7 mouse cellular contexts compared by ENCODE assay signal in genomic region chr8:95000684-95001083, GRCm38 (mm10). TPM values are rescaled to one million over a fixed set of nuclear protein-coding genes. Genes with fewer than 3 reads are reported as not detected.
DNase-seq lines count a peak whose midpoint lies in the region; ATAC-seq lines count a peak whose summit lies in the region.

No protein-coding gene starts in this region.

- peak; percentile 64 for ATAC-seq in CD4-positive, CD25-positive, alpha-beta regulatory T cell, adult 4 months
- ATAC-seq in forebrain, embryonic 14.5 days: peak; percentile 42
- 0 out of 2 replicates have a peak, but pooled peaks have one; percentile 28 for ATAC-seq in hindbrain, embryonic 14.5 days (ENCODE audit: low FRiP score)
- 0 out of 2 replicates have a peak, but pooled peaks have one; percentile 11 for ATAC-seq in liver, embryonic 12.5 days

- H3K27ac ChIP-seq in forebrain, embryonic 14.5 days (ENCODE audit: low read depth, low read length): peak overlapping the region; percentile 97
- H3K27ac ChIP-seq in hindbrain, embryonic 14.5 days: peak overlapping the region; percentile 98
- H3K27ac ChIP-seq in liver, embryonic 12.5 days: peak overlapping the region; percentile 71

- WGBS in forebrain, embryonic 14.5 days: 4% methylated on average over 5 of the region's 5 CpGs
- 10% methylated on average over 5 of the region's 5 CpGs for WGBS in hindbrain, embryonic 14.5 days
- WGBS in liver, embryonic 12.5 days (ENCODE audit: insufficient replicate concordance): 15% methylated on average over 5 of the region's 5 CpGs

- peak overlapping the region; percentile 98 for H3K9ac ChIP-seq in forebrain, embryonic 14.5 days (ENCODE audit: low read length)
- H3K9ac ChIP-seq in hindbrain, embryonic 14.5 days: peak overlapping the region; percentile 48; the same call in 1 of the 2 replicates
- no peak overlapping the region for H3K9ac ChIP-seq in liver, embryonic 12.5 days

- peaks cover 48% of the 10 kb centered on the region for H3K4me1 ChIP-seq in forebrain, embryonic 14.5 days (ENCODE audit: control insufficient read depth, insufficient read depth, low read length)
- H3K4me1 ChIP-seq in hindbrain, embryonic 14.5 days (replicated peaks; ENCODE audit: control insufficient read depth, insufficient read depth, low read length): peaks cover 54% of the 10 kb centered on the region
- peaks cover 69% of the 10 kb centered on the region for H3K4me1 ChIP-seq in liver, embryonic 12.5 days

- peaks cover 56% of the 10 kb centered on the region for H3K36me3 ChIP-seq in forebrain, embryonic 14.5 days (ENCODE audit: control insufficient read depth, insufficient read depth, low read length)
- H3K36me3 ChIP-seq in hindbrain, embryonic 14.5 days (replicated peaks; ENCODE audit: control insufficient read depth, insufficient read depth): peaks cover 32% of the 10 kb centered on the region
- H3K36me3 ChIP-seq in liver, embryonic 12.5 days: peaks cover 77% of the 10 kb centered on the region

- DNase-seq in ZHBTc4 (ENCODE audit: low read depth, low spot score): peak; percentile 93
- DNase-seq in forebrain, embryonic 14.5 days (ENCODE audit: low spot score): peak; percentile 91
- DNase-seq in hindbrain, embryonic 14.5 days (ENCODE audit: low spot score): peak; percentile 69
- peak; percentile 78 for DNase-seq in naive thymus-derived CD4-positive, alpha-beta T cell, adult 2 months (ENCODE audit: low read depth)
- DNase-seq in thymus, postnatal 4 days: peak; percentile 72

- H3K4me2 ChIP-seq in forebrain, embryonic 14.5 days (ENCODE audit: low read length): peak overlapping the region; percentile 79
- H3K4me2 ChIP-seq in hindbrain, embryonic 14.5 days (replicated peaks): peak overlapping the region; percentile 80
- H3K4me2 ChIP-seq in liver, embryonic 12.5 days: peak overlapping the region; percentile 8; the same call in 1 of the 2 replicates

- no peaks in the 10 kb centered on the region for H3K27me3 ChIP-seq in forebrain, embryonic 14.5 days (replicated peaks; ENCODE audit: control insufficient read depth, insufficient read depth, low read length)
- H3K27me3 ChIP-seq in hindbrain, embryonic 14.5 days (ENCODE audit: control insufficient read depth, insufficient read depth, low read length): no peaks in the 10 kb centered on the region
- H3K27me3 ChIP-seq in liver, embryonic 12.5 days (replicated peaks): no peaks in the 10 kb centered on the region

- no peaks in the 10 kb centered on the region for H3K9me3 ChIP-seq in forebrain, embryonic 14.5 days (replicated peaks; ENCODE audit: control insufficient read depth, low read length)
- no peaks in the 10 kb centered on the region for H3K9me3 ChIP-seq in hindbrain, embryonic 14.5 days (ENCODE audit: control insufficient read depth, low read length)
- no peaks in the 10 kb centered on the region for H3K9me3 ChIP-seq in liver, embryonic 12.5 days (replicated peaks)

- H3K4me3 ChIP-seq in forebrain, embryonic 14.5 days (ENCODE audit: low read depth, low read length): peak overlapping the region; percentile 63; the same call in 1 of the 2 replicates
- H3K4me3 ChIP-seq in hindbrain, embryonic 14.5 days (replicated peaks; ENCODE audit: low read length): peak overlapping the region; percentile 16; the same call in 1 of the 2 replicates
- H3K4me3 ChIP-seq in liver, embryonic 12.5 days: no peak overlapping the region

RNA-seq across cellular contexts. Expression of gene Adgrg3, which starts 16.8 kb away (rescaled TPM):
- polyA plus RNA-seq in CD4-positive, CD25-positive, alpha-beta regulatory T cell, adult 4 months (2017; shearing (Covaris generic)): under 1 TPM in 1 of 2 experiments, not detected in 1; 0.51 TPM
- 1.2 TPM in 2 replicates for polyA plus RNA-seq in forebrain, embryonic 14.5 days (2014; fragmentation: Nextera tagmentation; extraction: Ambion mirVana)
- polyA plus RNA-seq in hindbrain, embryonic 14.5 days (2014; fragmentation: Nextera tagmentation; extraction: Ambion mirVana): 1.1 and 1.2 TPM in 2 replicates
- polyA plus RNA-seq in liver, embryonic 12.5 days (2016; fragmentation: Nextera tagmentation; extraction: Ambion mirVana): 7.9 and 8.7 TPM in 2 replicates

RNA-seq across cellular contexts. Expression of gene Adgrg1, which starts 26.1 kb away (rescaled TPM):
- 1 to 10 TPM; 4.6 to 8.4 TPM for polyA plus RNA-seq in CD4-positive, CD25-positive, alpha-beta regulatory T cell, adult 4 months (2017; shearing (Covaris generic))
- 145 and 157 TPM in 2 replicates for polyA plus RNA-seq in forebrain, embryonic 14.5 days (2014; fragmentation: Nextera tagmentation; extraction: Ambion mirVana)
- 115 and 123 TPM in 2 replicates for polyA plus RNA-seq in hindbrain, embryonic 14.5 days (2014; fragmentation: Nextera tagmentation; extraction: Ambion mirVana)
- 78.5 and 80.9 TPM in 2 replicates for polyA plus RNA-seq in liver, embryonic 12.5 days (2016; fragmentation: Nextera tagmentation; extraction: Ambion mirVana)

RNA-seq across cellular contexts. Expression of gene Drc7, which starts 54.2 kb away (rescaled TPM):
- polyA plus RNA-seq in CD4-positive, CD25-positive, alpha-beta regulatory T cell, adult 4 months (2017; shearing (Covaris generic)): not detected
- 0.71 and 1.2 TPM in 2 replicates for polyA plus RNA-seq in forebrain, embryonic 14.5 days (2014; fragmentation: Nextera tagmentation; extraction: Ambion mirVana)
- polyA plus RNA-seq in hindbrain, embryonic 14.5 days (2014; fragmentation: Nextera tagmentation; extraction: Ambion mirVana): 1.8 and 2.3 TPM in 2 replicates
- polyA plus RNA-seq in liver, embryonic 12.5 days (2016; fragmentation: Nextera tagmentation; extraction: Ambion mirVana): 0.14 and 0.37 TPM in 2 replicates

Comparison
In these comparisons a context has a peak if more than half of its experiments do, and no peak if none do; other contexts are left out.
1. ATAC-seq: peak in every context shown above with its lines; median percentile 64 in CD4-positive, CD25-positive, alpha-beta regulatory T cell, adult 4 months; 42 in forebrain, embryonic 14.5 days; 28 in hindbrain, embryonic 14.5 days; 11 in liver, embryonic 12.5 days.
2. H3K4me2 ChIP-seq: peak in every context shown above with its lines; median percentile 80 in hindbrain, embryonic 14.5 days; 79 in forebrain, embryonic 14.5 days; 8 in liver, embryonic 12.5 days.